Mouse (Mus musculus) mouse embryonic stem cell (cell line): ENCODE measurements around the gene Eme1.

Experiments used
- in situ Hi-C, 2 experiments: fragments of 300-500 bp; cut with MboI; formaldehyde crosslinking; loops; 1 replicate in 1 of 2; 3 replicates in 1 of 2; pipeline ENCODE4 v1.14.3; 2019 to 2020; ENCODE audit warnings: low sequenced_read_pairs in 2 of 2, low pct_unique_long_range_greater_than_20kb in 1 of 2, mixed read lengths in 1 of 2; ENCODE audit not compliant: unreplicated experiment in 1 of 2

Eme1 gene

GRCm38 (mm10) chr11:94602356-94602955, 51.3 kb downstream of the Eme1 start:
- in situ Hi-C loops, result no loop called here

DNA sequence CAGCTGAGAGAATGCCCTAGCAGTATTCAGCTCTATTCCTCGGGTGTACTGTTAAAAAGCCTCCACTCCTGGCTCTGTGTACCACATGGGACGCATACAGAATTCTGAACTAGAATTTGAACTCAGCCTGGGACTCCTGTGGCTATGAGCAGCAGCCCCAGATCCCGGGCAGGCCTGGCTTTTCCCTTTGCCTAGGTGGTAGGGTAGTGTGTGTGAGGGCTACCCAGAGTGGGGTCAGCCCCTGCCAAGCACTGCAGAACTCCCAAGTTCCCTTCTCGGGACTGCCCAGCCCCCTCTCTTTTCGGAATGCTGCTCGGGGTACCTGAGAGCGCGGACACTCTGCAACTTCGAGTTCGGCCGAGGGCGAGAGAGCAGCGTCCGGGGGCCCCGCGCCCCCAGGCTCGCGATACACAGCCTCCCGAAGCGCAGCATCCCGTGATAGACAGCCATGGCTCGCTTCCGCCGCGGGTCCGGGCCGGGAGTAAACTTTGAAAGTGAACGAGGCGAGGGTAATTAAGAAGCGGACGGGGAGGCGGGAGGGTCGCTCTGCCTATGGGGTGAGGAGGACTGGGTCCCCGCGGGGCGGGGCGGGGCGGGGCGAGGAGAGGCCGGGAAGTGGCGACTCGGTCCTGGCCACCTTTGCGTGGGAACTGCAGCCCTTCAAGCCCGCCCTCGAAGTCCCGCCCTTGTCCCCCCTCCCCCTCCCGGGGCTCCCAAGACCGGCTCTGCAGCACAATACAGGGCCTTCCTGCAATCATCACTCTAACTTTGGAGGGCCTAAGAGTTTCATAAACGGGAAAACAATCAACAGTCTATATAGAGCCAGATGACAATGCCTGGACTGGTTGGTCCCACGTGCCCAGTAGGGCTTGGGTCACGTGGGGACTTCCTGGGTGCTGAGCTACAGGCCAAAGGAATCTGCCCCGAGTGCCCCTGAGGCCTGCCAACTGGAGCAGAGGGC, 52.2 kb downstream of the Eme1 start, which contains the start of gene Acsf2:
Gene Acsf2, minus strand, starts transcription at position 551 of the 961 bp plus-strand sequence.
- in situ Hi-C loops, result no loop called here

DNA sequence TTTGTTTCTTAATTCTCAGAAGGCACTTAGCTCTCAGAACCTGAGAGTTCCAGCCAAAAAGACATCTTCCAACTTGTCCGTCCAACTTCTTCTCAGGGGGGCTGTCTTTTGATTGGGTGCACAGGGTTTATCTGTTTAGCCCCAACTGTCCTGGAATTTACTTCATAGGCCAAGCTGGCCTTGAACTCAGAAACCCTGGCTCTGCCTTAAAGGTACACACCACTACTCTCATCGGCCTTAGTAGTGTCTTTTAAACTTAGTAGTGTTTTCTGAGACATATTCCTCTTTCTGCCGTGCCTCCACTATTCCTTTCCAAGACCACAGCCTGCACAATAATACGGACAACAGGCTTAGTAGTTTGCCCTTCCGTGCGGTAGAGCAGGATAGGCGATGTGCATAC, 53.3 kb downstream of the Eme1 start:
- in situ Hi-C loops, result no loop called here

GRCm38 (mm10) chr11:94598437-94599120, 55.2 kb downstream of the Eme1 start:
- in situ Hi-C loops, result no loop called here

- in situ Hi-C loops, result no loop called here
Measured at GRCm38 (mm10) chr11:94597319-94597718, 56.4 kb downstream of the Eme1 start.

- in situ Hi-C loops, result no loop called here
Measured at GRCm38 (mm10) chr11:94596311-94596852, 57.4 kb downstream of the Eme1 start.
